16 mouse cellular contexts compared by ENCODE assay signal in the genomic region with DNA sequence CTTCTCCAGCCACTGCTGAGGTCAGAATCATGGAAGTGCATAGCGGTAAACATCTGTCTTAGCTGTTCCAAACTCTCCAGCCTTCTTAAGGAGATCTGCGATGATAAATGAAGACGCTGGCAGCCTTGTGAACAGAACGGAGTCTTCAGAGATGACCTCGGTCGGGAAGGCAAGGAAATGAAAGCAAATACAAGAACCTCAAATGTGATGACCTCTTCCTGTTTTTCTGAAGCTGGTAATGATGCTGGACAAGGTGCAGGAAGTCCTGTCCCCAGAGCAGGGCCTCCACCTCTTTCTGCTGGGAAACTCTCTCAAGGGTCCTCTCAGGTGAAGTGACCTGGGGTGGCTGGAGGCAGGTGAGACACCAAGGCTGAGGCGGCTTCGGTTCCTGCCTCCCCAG.
DNase-seq lines count a peak whose midpoint lies in the region; ATAC-seq and TF ChIP-seq lines count a peak whose summit lies in the region.
"Had no signal": no experiment of that assay in that cellular context is flagged by ENCODE, and none has a peak within 500 bp of the region (broad histone marks: within the 10 kb centered on the region; RNA-seq: fewer than 3 reads in every experiment).

No protein-coding gene starts in this region.

- no peaks in the 10 kb centered on the region for H3K9me3 ChIP-seq in kidney, embryonic 14.5 days (ENCODE audit: control insufficient read depth, low read length)
- H3K9me3 ChIP-seq in limb, embryonic 10.5 days (replicated peaks), result no peaks in the 10 kb centered on the region
- H3K9me3 ChIP-seq in stomach, postnatal 0 days (ENCODE audit: control insufficient read depth, low read length), result no peaks in the 10 kb centered on the region
- H3K9me3 ChIP-seq: heart, embryonic 12.5 days; liver, embryonic 13.5 days; neural tube, embryonic 13.5 days had no signal

- H3K27me3 ChIP-seq in kidney, embryonic 14.5 days (ENCODE audit: control insufficient read depth, insufficient read depth, low read length), result no peaks in the 10 kb centered on the region
- no peaks in the 10 kb centered on the region for H3K27me3 ChIP-seq in limb, embryonic 10.5 days (ENCODE audit: low read depth, poor library complexity, severe bottlenecking)
- H3K27me3 ChIP-seq in splenic B cell, adult 2 months (ENCODE audit: control insufficient read depth, insufficient read depth, low read length, poor library complexity, severe bottlenecking), result no peaks in the 10 kb centered on the region
- H3K27me3 ChIP-seq in stomach, postnatal 0 days (ENCODE audit: control insufficient read depth, insufficient read depth, low read length), result no peaks in the 10 kb centered on the region
- H3K27me3 ChIP-seq: heart, embryonic 12.5 days; liver, embryonic 13.5 days; neural tube, embryonic 13.5 days had no signal

- no peak for TF ChIP-seq CTCF in stomach, postnatal 0 days (IDR thresholded peaks at IDR 0.05; ENCODE audit: low read depth)

- no peak overlapping the region for H3K4me2 ChIP-seq in kidney, embryonic 14.5 days (replicated peaks; ENCODE audit: low read depth, low read length)
- no peak overlapping the region for H3K4me2 ChIP-seq in stomach, postnatal 0 days (replicated peaks; ENCODE audit: low read depth)
- H3K4me2 ChIP-seq: heart, embryonic 12.5 days; liver, embryonic 13.5 days; neural tube, embryonic 13.5 days had no signal

- DNase-seq in kidney, adult 11 months, result peak; percentile 9
- peak; percentile 4 to 22 for DNase-seq in spleen, postnatal 36 days (ENCODE audit: low spot score in 2 of 2)
- DNase-seq in spleen, postnatal 14 days (ENCODE audit: low spot score in 2 of 2), result no peak
- no peak for DNase-seq in limb, embryonic 10.5 days (ENCODE audit: low spot score)
- DNase-seq in splenic B cell, adult 2 months (ENCODE audit: low read depth, low spot score), result peak; percentile 7
- no peak for DNase-seq in cerebellum, postnatal 14 days
- no peak for DNase-seq in stomach, postnatal 0 days (ENCODE audit: low spot score)
- DNase-seq: cerebellum, adult 11-12 months; heart, postnatal 4 days; left cerebral cortex, postnatal 4 days; liver, embryonic 13.5 days; right cerebral cortex, postnatal 4 days; thymus, postnatal 14 days had no signal

- H3K36me3 ChIP-seq in kidney, embryonic 14.5 days (ENCODE audit: control insufficient read depth, insufficient read depth, low read length), result no peaks in the 10 kb centered on the region
- H3K36me3 ChIP-seq in limb, embryonic 10.5 days, result no peaks in the 10 kb centered on the region
- no peaks in the 10 kb centered on the region for H3K36me3 ChIP-seq in splenic B cell, adult 2 months (ENCODE audit: control insufficient read depth, insufficient read depth, low read length, poor library complexity, severe bottlenecking)
- no peaks in the 10 kb centered on the region for H3K36me3 ChIP-seq in stomach, postnatal 0 days (ENCODE audit: control insufficient read depth, insufficient read depth, low read length)
- H3K36me3 ChIP-seq: heart, embryonic 12.5 days; liver, embryonic 13.5 days; neural tube, embryonic 13.5 days had no signal

- 44% methylated on average over 8 of the region's 8 CpGs for WGBS in kidney, embryonic 14.5 days
- WGBS in limb, embryonic 10.5 days, result 89% methylated on average over 8 of the region's 8 CpGs
- 47% methylated on average over 8 of the region's 8 CpGs for WGBS in stomach, postnatal 0 days

- no peak overlapping the region for H3K4me3 ChIP-seq in kidney, embryonic 14.5 days (ENCODE audit: low read length)
- no peak overlapping the region for H3K4me3 ChIP-seq in limb, embryonic 10.5 days
- no peak overlapping the region for H3K4me3 ChIP-seq in stomach, postnatal 0 days (ENCODE audit: low read depth, low read length)
- H3K4me3 ChIP-seq: heart, embryonic 12.5 days; liver, embryonic 13.5 days; neural tube, embryonic 13.5 days had no signal

- no peak overlapping the region for H3K9ac ChIP-seq in kidney, embryonic 14.5 days (ENCODE audit: low read depth, low read length)
- no peak overlapping the region for H3K9ac ChIP-seq in stomach, postnatal 0 days (ENCODE audit: low read length)
- H3K9ac ChIP-seq: heart, embryonic 12.5 days; liver, embryonic 13.5 days; neural tube, embryonic 13.5 days had no signal

- ATAC-seq in kidney, embryonic 14.5 days (ENCODE audit: low FRiP score, low TSS enrichment), result no peak
- no peak for ATAC-seq in stomach, postnatal 0 days (ENCODE audit: low FRiP score, low TSS enrichment)

- H3K4me1 ChIP-seq in kidney, embryonic 14.5 days (ENCODE audit: control insufficient read depth, insufficient read depth, low read length), result peaks cover 14% of the 10 kb centered on the region
- H3K4me1 ChIP-seq in limb, embryonic 10.5 days, result peaks cover 4% of the 10 kb centered on the region; the same call in 1 of the 2 replicates
- H3K4me1 ChIP-seq in stomach, postnatal 0 days (replicated peaks; ENCODE audit: control insufficient read depth, insufficient read depth), result no peaks in the 10 kb centered on the region; the same call in 1 of the 2 replicates
- H3K4me1 ChIP-seq: neural tube, embryonic 13.5 days had no signal

- H3K27ac ChIP-seq in kidney, embryonic 14.5 days (ENCODE audit: low read depth, low read length), result no peak overlapping the region
- peak overlapping the region; percentile 23; the same call in 1 of the 2 replicates for H3K27ac ChIP-seq in limb, embryonic 10.5 days
- no peak overlapping the region for H3K27ac ChIP-seq in stomach, postnatal 0 days (replicated peaks)
- H3K27ac ChIP-seq: liver, embryonic 13.5 days; neural tube, embryonic 13.5 days had no signal

- TF ChIP-seq EP300 in stomach, postnatal 0 days (optimal IDR thresholded peaks at IDR 0.05), result no peak

Comparison
In these comparisons a context has a peak if more than half of its experiments do, and no peak if none do; other contexts are left out.
1. DNase-seq: peak in kidney, adult 11 months (single experiment), spleen, postnatal 36 days (2 of 2) and splenic B cell, adult 2 months (single experiment); none in spleen, postnatal 14 days (0 of 2), limb, embryonic 10.5 days (single experiment), cerebellum, postnatal 14 days (0 of 2) and stomach, postnatal 0 days (single experiment).